Mouse (Mus musculus) CH12.LX (cell line): ENCODE data around the gene Zdhhc11.

Source experiments
- CTCF ChIP-seq, 2 experiments: IDR thresholded peaks in 1 of 2; conservative IDR thresholded peaks in 1 of 2; 2 replicates each; pipeline ENCODE4 v1.5.1; 2011 to 2012; ENCODE audit warnings: low read depth in 2 of 2, low read length in 2 of 2, improper control_type of control experiment in 1 of 2, inconsistent platforms in 1 of 2, mild to moderate bottlenecking in 1 of 2, moderate library complexity in 1 of 2
- EP300 ChIP-seq: IDR thresholded peaks from 2 replicates; pipeline ENCODE4 v1.6.1; 2011; ENCODE audit warnings: low read length, improper control_type of control experiment
- GABPA ChIP-seq: IDR thresholded peaks from 2 replicates; pipeline ENCODE4 v1.6.1; 2012; ENCODE audit warnings: low read depth, low read length, improper control_type of control experiment, inconsistent platforms; ENCODE audit not compliant: insufficient replicate concordance
- POLR2A ChIP-seq: IDR thresholded peaks from 2 replicates; pipeline ENCODE4 v1.6.1; 2011; ENCODE audit warnings: low read depth, mild to moderate bottlenecking, improper control_type of control experiment, low read length
- ZC3H11A ChIP-seq: IDR thresholded peaks from 2 replicates; pipeline ENCODE4 v1.6.1; 2012; ENCODE audit warnings: low read depth, mild to moderate bottlenecking, inconsistent platforms, low read length, improper control_type of control experiment

GRCm38 (mm10) chr13:73976935-73977334 is 13.3 kb downstream of the Zdhhc11 start:
- TF ChIP-seq POLR2A (no peak), EP300 (no peak), CTCF (conservative IDR thresholded peaks at IDR 0.05 in 1 of 2, IDR thresholded peaks at IDR 0.05 in 1 of 2; ENCODE audit: low read depth in 2 of 2, low read length in 2 of 2) (no peak), ZC3H11A (no peak), GABPA (no peak)
